Mouse (Mus musculus) mouse embryonic stem cell (cell line): ENCODE measurements around the gene Fam205a4.
"Not testable (repeated sequence)": the region's sequence is repeated elsewhere in the genome, so short reads cannot be mapped to it uniquely, and the experiment has no call there.

Source experiments
- in situ Hi-C, 2 experiments: fragments of 300-500 bp; cut with MboI; formaldehyde crosslinking; loops; 1 replicate in 1 of 2; 3 replicates in 1 of 2; pipeline ENCODE4 v1.14.3; 2019 to 2020; ENCODE audit warnings: low sequenced_read_pairs in 2 of 2, low pct_unique_long_range_greater_than_20kb in 1 of 2, mixed read lengths in 1 of 2; ENCODE audit not compliant: unreplicated experiment in 1 of 2

Fam205a4 gene

GRCm38 (mm10) chr4:41965758-41966157, at the start of gene Fam205a4:
Gene Fam205a4 (plus strand): TSS chr4:41966058.
- in situ Hi-C loops = not testable (repeated sequence)

DNA sequence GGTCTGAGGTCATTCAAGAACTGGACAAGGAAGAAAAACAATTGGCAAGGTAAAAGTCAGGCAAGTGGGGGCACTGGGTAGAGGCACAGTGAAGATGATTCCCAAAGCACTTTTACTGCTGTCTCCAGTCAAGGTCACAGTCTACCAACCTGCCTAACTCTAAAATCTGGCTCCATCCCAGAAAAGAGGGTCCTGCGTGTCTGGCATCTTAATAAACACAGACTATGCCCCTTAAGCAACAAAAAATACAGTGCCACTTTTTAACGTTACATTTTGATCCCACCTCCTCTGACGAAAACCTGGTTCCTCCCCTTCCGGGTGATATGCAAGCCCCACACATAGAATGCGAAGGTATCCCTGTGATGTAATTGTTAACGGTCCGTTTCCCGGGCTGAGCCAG, 24.6 kb upstream of the Fam205a4 start, which contains the start of gene Gm20878:
TSS of gene Gm20878 (plus strand) at position 301 of the 400 bp plus-strand sequence.
- in situ Hi-C loops = not testable (repeated sequence)
